Mouse (Mus musculus) adipocyte (in vitro differentiated cells): Measurements from ENCODE around the gene Clcn2.

Experiments used
- DNase-seq: peaks from one replicate; pipeline ENCODE4 v3.0.0-alpha.2; 2016; ENCODE audit warnings: low spot score

The Clcn2 gene

GRCm38 (mm10) chr16:20717181-20717977, at the start of gene Clcn2, which contains the start of gene Polr2h:
Clcn2 (minus strand) TSS chr16:20717746.
Polr2h (plus strand) TSS chr16:20717665.
- DNase-seq = peak; percentile 99

GRCm38 (mm10) chr16:20765244-20765643, 47.7 kb upstream of the Clcn2 start:
- peak; percentile 45 for DNase-seq

GRCm38 (mm10) chr16:20761681-20762080, 44.1 kb upstream of the Clcn2 start:
- peak; percentile 83 for DNase-seq

- DNase-seq = no peak
These were observed 39.8 kb upstream of the Clcn2 start for GRCm38 (mm10) chr16:20757385-20757784.

GRCm38 (mm10) chr16:20756052-20756451, 38.5 kb upstream of the Clcn2 start:
- peak; percentile 89 for DNase-seq

GRCm38 (mm10) chr16:20750518-20750917, 33.0 kb upstream of the Clcn2 start:
- no peak for DNase-seq

GRCm38 (mm10) chr16:20746641-20747040, 29.1 kb upstream of the Clcn2 start:
- DNase-seq = peak; percentile 79

GRCm38 (mm10) chr16:20739845-20740244, 22.3 kb upstream of the Clcn2 start:
- no peak for DNase-seq

GRCm38 (mm10) chr16:20736823-20737222, 19.3 kb upstream of the Clcn2 start:
- DNase-seq = no peak

- no peak for DNase-seq
These were observed 18.6 kb upstream of the Clcn2 start for GRCm38 (mm10) chr16:20736168-20736567.

GRCm38 (mm10) chr16:20735651-20736050, 18.1 kb upstream of the Clcn2 start:
- DNase-seq = no peak

GRCm38 (mm10) chr16:20733731-20734730, 16.5 kb upstream of the Clcn2 start, which contains the start of gene Thpo:
Thpo (minus strand) TSS chr16:20734511.
- DNase-seq = no peak

- no peak for DNase-seq
These were observed 15.6 kb upstream of the Clcn2 start, which contains the start of gene Chrd for GRCm38 (mm10) chr16:20732925-20733730. Chrd (plus strand) TSS chr16:20733127.

GRCm38 (mm10) chr16:20732251-20732924, 14.8 kb upstream of the Clcn2 start:
- DNase-seq = no peak

- DNase-seq = no peak
These were observed 14.1 kb upstream of the Clcn2 start for GRCm38 (mm10) chr16:20731688-20732087.

GRCm38 (mm10) chr16:20730293-20730711, 12.8 kb upstream of the Clcn2 start:
- peak; percentile 88 for DNase-seq

- no peak for DNase-seq
These were observed 8.8 kb upstream of the Clcn2 start for GRCm38 (mm10) chr16:20726384-20726783.

- DNase-seq = no peak
These were observed 8.2 kb upstream of the Clcn2 start for GRCm38 (mm10) chr16:20725750-20726149.

- DNase-seq = no peak
These were observed 7.8 kb upstream of the Clcn2 start for GRCm38 (mm10) chr16:20725321-20725720.

- DNase-seq = peak; percentile 85
These were observed 6.8 kb upstream of the Clcn2 start for GRCm38 (mm10) chr16:20724338-20724748.

- DNase-seq = no peak
These were observed 5.7 kb upstream of the Clcn2 start for GRCm38 (mm10) chr16:20723247-20723646.
